Mouse (Mus musculus) heart, adult 2 months (tissue): ENCODE results near the gene Kdm1b. TPM values are rescaled to one million over a fixed set of nuclear protein-coding genes. Genes with fewer than 3 reads are reported as not detected.

Experiments
- DNase-seq, 2 experiments: peaks; one replicate each; pipeline ENCODE4 v3.0.0; 2021
- H3K27ac ChIP-seq: fragments of 200-600 bp; 2 replicates; pipeline ENCODE4 v1.8.1; 2022
- H3K27me3 ChIP-seq: fragments of 200-500 bp; 2 replicates; pipeline ENCODE4 v1.6.1; 2012; ENCODE audit warnings: mild to moderate bottlenecking, low read length, inconsistent platforms, mixed read lengths; ENCODE audit not compliant: control insufficient read depth, insufficient read depth
- H3K36me3 ChIP-seq: fragments of 200-500 bp; 2 replicates; pipeline ENCODE4 v1.6.1; 2012; ENCODE audit warnings: low read length, inconsistent platforms; ENCODE audit not compliant: control insufficient read depth, insufficient read depth
- H3K4me1 ChIP-seq: fragments of 200-500 bp; 2 replicates; pipeline ENCODE4 v1.6.1; 2011; ENCODE audit warnings: low read length; ENCODE audit not compliant: control insufficient read depth, insufficient read depth
- H3K4me3 ChIP-seq: fragments of 200-600 bp; 2 replicates; pipeline ENCODE4 v1.8.1; 2022
- H3K79me2 ChIP-seq: fragments of 200-500 bp; replicated peaks from 2 replicates; pipeline ENCODE4 v1.6.1; 2012; ENCODE audit warnings: mild to moderate bottlenecking, inconsistent platforms, low read length, moderate library complexity, mixed read lengths; ENCODE audit not compliant: control insufficient read depth, insufficient read depth
- H3K9ac ChIP-seq: fragments of 200-500 bp; 2 replicates; pipeline ENCODE4 v1.6.1; 2012; ENCODE audit warnings: low read depth, mild to moderate bottlenecking, control low read depth, inconsistent platforms, low read length, mixed read lengths
- CTCF ChIP-seq: fragments of 200-600 bp; IDR thresholded peaks from 2 replicates; pipeline ENCODE4 v1.8.1; 2022; ENCODE audit warnings: antibody characterized with exemption, mild to moderate bottlenecking, moderate library complexity
- EP300 ChIP-seq: fragments of 200-500 bp; IDR thresholded peaks from 2 replicates; pipeline ENCODE4 v1.6.1; 2011; ENCODE audit warnings: low read depth, low read length, control low read depth; ENCODE audit not compliant: insufficient read depth
- POLR2A ChIP-seq: fragments of 200-500 bp; IDR thresholded peaks from 2 replicates; pipeline ENCODE4 v1.6.1; 2011; ENCODE audit warnings: mild to moderate bottlenecking, low read depth, low read length, control low read depth; ENCODE audit not compliant: insufficient read depth
- WGBS: fragments of 180-500 bp; shearing (Covaris S2); methylation state at CpG from one replicate; pipeline ENCODE4 v1.1.7; 2018; 5-methylcytosine and 5-hydroxymethylcytosine counted together
- intact Hi-C: fragments of 180-260 bp; cut with DNase I; formaldehyde crosslinking; loops from one replicate; pipeline ENCODE4 v1.15.1; 2025
- polyA plus RNA-seq: library from polyadenylated mRNA; depleted of rRNA; stranded (reverse); fragments of >200 nt; gene quantifications from 2 replicates; pipeline ENCODE4 v1.2.3, GENCODE M21; 2012
- total RNA-seq, 2 experiments: library from RNA; stranded (reverse); gene quantifications; 2 replicates each; pipeline ENCODE4 v1.2.3; 2021

The Kdm1b gene
- total and polyA plus RNA-seq, 3 experiments: 5.0 to 10.5 (median 8.9) TPM

DNA sequence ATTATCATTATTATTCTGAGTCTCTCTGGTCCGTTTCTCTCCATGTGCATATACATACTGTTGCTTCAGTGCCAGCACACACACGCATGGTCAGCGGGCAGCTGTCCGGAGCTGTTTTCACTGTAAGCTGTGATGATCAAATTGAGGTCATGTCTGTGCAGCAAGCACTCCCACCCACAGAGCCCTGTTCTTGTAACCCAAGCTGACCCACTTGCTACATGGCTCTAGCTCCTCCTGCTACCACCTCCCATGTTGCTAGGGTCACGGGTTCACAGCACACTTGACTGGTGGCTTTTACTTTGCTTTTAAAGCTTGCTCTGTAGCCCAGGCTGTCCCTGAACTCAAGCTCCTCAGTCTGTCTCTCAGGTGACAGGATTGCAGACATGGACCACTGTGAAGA, 29.2 kb downstream of the Kdm1b start:
- Histone ChIP-seq H3K27me3 (no peaks in the 10 kb centered on the region), H3K36me3 (no peaks in the 10 kb centered on the region), H3K79me2 (no peaks in the 10 kb centered on the region), H3K27ac (no peak overlapping the region), H3K4me1 (no peaks in the 10 kb centered on the region), H3K9ac (no peak overlapping the region), H3K4me3 (no peak overlapping the region)
- TF ChIP-seq EP300 (no peak), POLR2A (no peak), CTCF (no peak)
- 92% methylated on average over 5 of the region's 5 CpGs for WGBS
- intact Hi-C loops: no loop called here
- DNase-seq: no peak

- Histone ChIP-seq H3K36me3 (no peaks in the 10 kb centered on the region), H3K27me3 (no peaks in the 10 kb centered on the region), H3K4me3 (no peak overlapping the region), H3K9ac (no peak overlapping the region), H3K4me1 (no peaks in the 10 kb centered on the region), H3K79me2 (no peaks in the 10 kb centered on the region), H3K27ac (no peak overlapping the region)
- DNase-seq: no peak
- no peak for TF ChIP-seq EP300
- no peak for TF ChIP-seq CTCF
- TF ChIP-seq POLR2A: no peak
- intact Hi-C loops: no loop called here
- WGBS: 84% methylated on average over 5 of the region's 5 CpGs
These were observed 32.9 kb downstream of the Kdm1b start for GRCm38 (mm10) chr13:47076156-47076555.

DNA sequence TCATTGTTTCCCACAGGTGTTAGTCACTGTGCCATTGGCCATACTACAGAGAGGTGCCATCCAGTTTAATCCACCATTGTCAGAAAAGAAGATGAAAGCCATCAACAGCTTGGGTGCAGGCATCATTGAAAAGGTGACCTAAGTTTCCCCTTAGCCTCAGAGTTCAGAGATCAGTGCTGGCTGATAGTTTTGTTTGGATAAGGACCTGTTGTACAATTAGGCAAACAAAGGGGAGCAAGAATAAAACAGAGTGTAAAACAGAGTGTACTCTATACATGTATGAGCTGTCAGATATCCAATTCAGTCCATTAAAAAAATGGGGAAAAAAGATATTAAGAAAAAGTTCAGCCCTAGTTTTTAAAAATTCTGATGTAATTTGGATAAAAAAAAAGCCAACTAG, 34.1 kb downstream of the Kdm1b start:
- Histone ChIP-seq H3K36me3 (no peaks in the 10 kb centered on the region), H3K27me3 (no peaks in the 10 kb centered on the region), H3K4me3 (no peak overlapping the region), H3K27ac (no peak overlapping the region), H3K79me2 (no peaks in the 10 kb centered on the region), H3K4me1 (no peaks in the 10 kb centered on the region), H3K9ac (no peak overlapping the region)
- no peak for TF ChIP-seq CTCF
- TF ChIP-seq POLR2A: no peak
- no peak for TF ChIP-seq EP300
- intact Hi-C loops: no loop called here
- DNase-seq: no peak

GRCm38 (mm10) chr13:47078799-47079198, 35.5 kb downstream of the Kdm1b start:
- Histone ChIP-seq H3K79me2 (no peaks in the 10 kb centered on the region), H3K27me3 (no peaks in the 10 kb centered on the region), H3K4me3 (no peak overlapping the region), H3K4me1 (no peaks in the 10 kb centered on the region), H3K36me3 (no peaks in the 10 kb centered on the region), H3K27ac (no peak overlapping the region), H3K9ac (no peak overlapping the region)
- intact Hi-C loops: no loop called here
- 69% methylated on average over 5 of the region's 5 CpGs for WGBS
- peak; percentile 45 for TF ChIP-seq CTCF
- TF ChIP-seq EP300: no peak
- DNase-seq: no peak

- intact Hi-C loops: loop anchor here (2.0 kb wide), 1 partner anchor 208 kb away; no protein-coding TSS in a partner anchor
- WGBS: 88% methylated on average over 4 of the region's 4 CpGs
These were observed 37.7 kb downstream of the Kdm1b start for GRCm38 (mm10) chr13:47080905-47081505.

DNA sequence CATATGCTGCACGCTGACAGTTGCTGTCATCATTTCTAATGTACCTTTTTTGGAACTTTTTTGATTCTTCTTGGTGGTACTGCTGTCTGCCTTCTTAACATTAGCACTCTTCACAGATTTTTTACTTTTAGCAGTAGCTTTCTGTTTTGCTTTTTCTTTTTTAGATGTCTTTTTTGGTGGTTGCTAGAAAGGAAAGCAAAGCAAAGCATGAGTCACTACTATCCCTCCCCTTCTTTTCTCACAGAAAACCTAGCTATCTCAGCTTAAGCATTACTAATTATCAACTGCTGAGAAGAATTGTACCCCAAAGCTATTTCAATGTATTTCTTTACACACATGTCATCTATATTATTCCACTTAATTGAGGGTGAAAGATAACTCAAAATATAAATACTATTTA, 45.1 kb downstream of the Kdm1b start:
- Histone ChIP-seq H3K36me3 (peaks cover 5% of the 10 kb centered on the region), H3K27ac (no peak overlapping the region), H3K4me1 (no peaks in the 10 kb centered on the region), H3K4me3 (no peak overlapping the region), H3K9ac (no peak overlapping the region), H3K79me2 (no peaks in the 10 kb centered on the region), H3K27me3 (no peaks in the 10 kb centered on the region)
- intact Hi-C loops: no loop called here
- TF ChIP-seq POLR2A (no peak), CTCF (no peak), EP300 (no peak)
- WGBS: 93% methylated on average over 1 of the region's 1 CpGs
- DNase-seq: no peak

More at GRCm38 (mm10) chr13:47080905-47081505, 37.7 kb downstream of the Kdm1b start:
- Histone ChIP-seq H3K27me3 (no peaks in the 10 kb centered on the region), H3K4me1 (no peaks in the 10 kb centered on the region), H3K27ac (no peak overlapping the region), H3K4me3 (no peak overlapping the region), H3K36me3 (no peaks in the 10 kb centered on the region), H3K9ac (no peak overlapping the region), H3K79me2 (no peaks in the 10 kb centered on the region)
- no peak for DNase-seq
- TF ChIP-seq CTCF (peak; percentile 68), EP300 (no peak), POLR2A (no peak)
